Mouse (Mus musculus): ENCODE measurements around the gene Tnfrsf18. TPM values are rescaled to one million over a fixed set of nuclear protein-coding genes. Genes with fewer than 3 reads are reported as not detected.

The Tnfrsf18 gene
- polyA plus RNA-seq, 1 experiment from 2014 or later, result 2.9 TPM

GRCm38 (mm10) chr4:156014436-156014835 lies 11.5 kb upstream of the Tnfrsf18 start:
- no peaks in the 10 kb centered on the region for H3K4me1 ChIP-seq
- no peaks in the 10 kb centered on the region for H3K27me3 ChIP-seq
- H3K4me3 ChIP-seq, result no peak overlapping the region
- no peak overlapping the region for H3K4me2 ChIP-seq (replicated peaks)
- WGBS, result 78% methylated on average over 2 of the region's 2 CpGs
- no peak for ATAC-seq (ENCODE audit: low FRiP score, low read depth)
- H3K9ac ChIP-seq, result no peak overlapping the region
- no peak overlapping the region for H3K27ac ChIP-seq
- no peaks in the 10 kb centered on the region for H3K9me3 ChIP-seq
- H3K36me3 ChIP-seq, result peaks cover 54% of the 10 kb centered on the region

- ATAC-seq (ENCODE audit: low FRiP score, low read depth), result no peak
- no peak overlapping the region for H3K4me3 ChIP-seq
- H3K4me1 ChIP-seq, result no peaks in the 10 kb centered on the region
- peaks cover 24% of the 10 kb centered on the region for H3K36me3 ChIP-seq
- H3K9me3 ChIP-seq, result no peaks in the 10 kb centered on the region
- no peak overlapping the region for H3K4me2 ChIP-seq (replicated peaks)
- H3K27ac ChIP-seq, result no peak overlapping the region
- H3K27me3 ChIP-seq, result no peaks in the 10 kb centered on the region
- 88% methylated on average over 12 of the region's 12 CpGs for WGBS
- no peak overlapping the region for H3K9ac ChIP-seq
Observed at GRCm38 (mm10) chr4:156019771-156020170, 6.2 kb upstream of the Tnfrsf18 start.

DNA sequence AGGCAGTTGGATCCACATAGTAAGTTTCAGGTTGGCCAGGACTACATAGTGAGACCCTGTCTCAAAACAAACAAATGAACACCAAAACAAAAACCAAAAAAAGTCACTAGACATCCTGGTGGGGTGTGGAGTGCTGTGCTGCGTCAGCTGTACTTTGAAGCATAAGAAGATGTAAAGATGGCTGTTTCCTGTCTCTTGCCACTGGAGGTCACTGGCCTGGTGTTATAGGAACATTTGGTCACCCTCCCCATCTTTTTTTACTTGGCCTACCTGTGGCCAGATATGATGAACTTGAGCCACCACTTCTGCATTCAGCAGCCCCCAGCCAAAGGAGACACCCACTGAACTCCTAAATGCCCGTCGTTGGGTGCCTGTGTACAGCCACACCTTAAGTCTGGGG lies 4.6 kb upstream of the Tnfrsf18 start:
- Histone ChIP-seq H3K4me1 (peaks cover 8% of the 10 kb centered on the region), H3K4me3 (no peak overlapping the region), H3K9me3 (no peaks in the 10 kb centered on the region), H3K27me3 (no peaks in the 10 kb centered on the region), H3K9ac (no peak overlapping the region), H3K27ac (no peak overlapping the region), H3K36me3 (peaks cover 30% of the 10 kb centered on the region), H3K4me2 (replicated peaks) (no peak overlapping the region)
- 72% methylated on average over 3 of the region's 3 CpGs for WGBS
- ATAC-seq (ENCODE audit: low FRiP score, low read depth), result no peak

- 63% methylated on average over 9 of the region's 9 CpGs for WGBS
- no peak overlapping the region for H3K27ac ChIP-seq
- H3K4me3 ChIP-seq, result no peak overlapping the region
- H3K27me3 ChIP-seq, result no peaks in the 10 kb centered on the region
- peaks cover 33% of the 10 kb centered on the region for H3K36me3 ChIP-seq
- no peak overlapping the region for H3K9ac ChIP-seq
- no peak for ATAC-seq (ENCODE audit: low FRiP score, low read depth)
- peaks cover 8% of the 10 kb centered on the region for H3K4me1 ChIP-seq
- no peaks in the 10 kb centered on the region for H3K9me3 ChIP-seq
- H3K4me2 ChIP-seq (replicated peaks), result no peak overlapping the region
Observed at GRCm38 (mm10) chr4:156021942-156022419, 4.0 kb upstream of the Tnfrsf18 start.

DNA sequence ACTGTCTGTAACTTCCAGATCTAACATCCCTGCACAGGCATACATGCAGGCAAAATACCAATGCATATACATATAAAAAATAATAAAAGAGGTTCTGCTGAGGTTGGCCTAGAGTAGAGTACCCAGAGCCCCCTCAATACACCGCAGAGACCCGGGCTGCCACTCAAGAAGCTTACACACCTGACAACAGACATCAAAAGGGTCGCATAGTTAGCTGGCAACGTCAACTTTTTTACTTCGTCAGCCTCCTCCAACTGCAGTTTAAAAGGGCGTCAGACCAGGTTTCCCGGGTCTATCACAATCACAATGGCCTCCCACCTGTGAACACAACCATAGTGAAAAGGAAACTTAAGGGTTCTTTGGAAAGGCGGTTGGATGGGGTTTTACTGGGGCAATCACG lies 2.4 kb upstream of the Tnfrsf18 start:
- ATAC-seq (ENCODE audit: low FRiP score, low read depth), result no peak
- WGBS, result 78% methylated on average over 9 of the region's 9 CpGs

GRCm38 (mm10) chr4:156024184-156024583 lies 1.8 kb upstream of the Tnfrsf18 start:
- Histone ChIP-seq H3K9ac (no peak overlapping the region), H3K4me1 (peaks cover 8% of the 10 kb centered on the region), H3K27ac (no peak overlapping the region), H3K4me2 (replicated peaks) (no peak overlapping the region), H3K36me3 (peaks cover 52% of the 10 kb centered on the region), H3K9me3 (no peaks in the 10 kb centered on the region), H3K27me3 (no peaks in the 10 kb centered on the region), H3K4me3 (no peak overlapping the region)
- ATAC-seq (ENCODE audit: low FRiP score, low read depth), result no peak
- WGBS, result 87% methylated on average over 7 of the region's 7 CpGs

More for the DNA sequence above, 2.4 kb upstream of the Tnfrsf18 start:
- H3K9ac ChIP-seq, result no peak overlapping the region
- peaks cover 8% of the 10 kb centered on the region for H3K4me1 ChIP-seq
- no peaks in the 10 kb centered on the region for H3K27me3 ChIP-seq
- H3K4me3 ChIP-seq, result no peak overlapping the region
- no peak overlapping the region for H3K4me2 ChIP-seq (replicated peaks)
- peaks cover 48% of the 10 kb centered on the region for H3K36me3 ChIP-seq
- H3K9me3 ChIP-seq, result no peaks in the 10 kb centered on the region
- H3K27ac ChIP-seq, result no peak overlapping the region

DNA sequence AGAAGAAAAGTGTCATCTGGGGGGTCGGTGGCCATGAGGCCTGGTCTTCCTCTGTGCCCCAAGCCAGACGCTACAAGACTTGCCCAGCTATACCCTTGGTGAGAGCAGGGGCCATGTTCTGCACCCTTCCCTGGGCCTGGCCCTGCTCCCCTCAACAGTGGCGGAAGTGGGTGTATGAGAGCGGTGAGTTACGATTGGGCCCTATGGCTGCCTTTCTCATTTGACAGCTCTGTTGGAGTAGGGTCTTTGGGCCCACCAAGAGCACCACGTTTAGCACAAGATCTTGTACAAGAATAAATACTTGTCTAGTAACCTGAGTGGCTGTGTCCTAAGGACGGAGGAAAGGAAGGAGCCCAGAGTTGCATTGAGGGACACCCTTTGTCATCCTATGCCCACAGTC lies 2.6 kb downstream of the Tnfrsf18 start:
- Histone ChIP-seq H3K4me2 (replicated peaks) (no peak overlapping the region), H3K27me3 (no peaks in the 10 kb centered on the region; the same call in 1 of the 2 replicates), H3K27ac (no peak overlapping the region), H3K9me3 (no peaks in the 10 kb centered on the region), H3K9ac (no peak overlapping the region), H3K36me3 (peaks cover 37% of the 10 kb centered on the region), H3K4me1 (peaks cover 33% of the 10 kb centered on the region), H3K4me3 (no peak overlapping the region)
- no peak for ATAC-seq (ENCODE audit: low FRiP score, low read depth)
- 90% methylated on average over 7 of the region's 7 CpGs for WGBS

DNA sequence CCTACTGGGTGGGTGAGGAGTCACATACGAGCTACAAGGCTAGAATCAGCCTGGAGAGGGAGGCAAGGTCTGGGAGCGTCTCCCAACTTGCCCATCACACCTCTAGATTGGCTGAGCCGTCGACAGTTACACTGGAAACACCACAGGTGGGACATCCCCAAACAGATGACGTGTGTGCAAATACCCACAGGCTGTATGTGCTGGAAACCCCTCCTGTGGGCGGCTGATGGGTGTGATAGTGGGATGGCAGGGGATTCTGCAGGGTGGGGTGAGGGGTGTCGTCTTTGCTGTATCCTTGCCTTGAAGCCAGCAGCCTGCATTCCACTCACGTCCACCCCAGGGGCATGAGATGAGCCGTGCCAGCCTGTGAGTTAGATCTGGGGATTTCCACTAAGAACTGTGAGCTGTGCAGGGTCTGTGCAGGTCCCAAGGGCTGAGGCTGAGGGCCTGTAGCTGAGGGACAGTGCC lies 4.7 kb downstream of the Tnfrsf18 start:
- H3K4me3 ChIP-seq, result peak overlapping the region; percentile 58
- peaks cover 19% of the 10 kb centered on the region for H3K27me3 ChIP-seq
- H3K9ac ChIP-seq, result peak overlapping the region; percentile 71
- no peaks in the 10 kb centered on the region for H3K9me3 ChIP-seq
- WGBS, result 57% methylated on average over 9 of the region's 9 CpGs
- peak overlapping the region; percentile 95; the same call in 1 of the 2 replicates for H3K27ac ChIP-seq
- H3K4me2 ChIP-seq (replicated peaks), result peak overlapping the region; percentile 80
- H3K4me1 ChIP-seq, result peaks cover 36% of the 10 kb centered on the region
- H3K36me3 ChIP-seq, result peaks cover 34% of the 10 kb centered on the region
- ATAC-seq (ENCODE audit: low FRiP score, low read depth), result no peak

DNA sequence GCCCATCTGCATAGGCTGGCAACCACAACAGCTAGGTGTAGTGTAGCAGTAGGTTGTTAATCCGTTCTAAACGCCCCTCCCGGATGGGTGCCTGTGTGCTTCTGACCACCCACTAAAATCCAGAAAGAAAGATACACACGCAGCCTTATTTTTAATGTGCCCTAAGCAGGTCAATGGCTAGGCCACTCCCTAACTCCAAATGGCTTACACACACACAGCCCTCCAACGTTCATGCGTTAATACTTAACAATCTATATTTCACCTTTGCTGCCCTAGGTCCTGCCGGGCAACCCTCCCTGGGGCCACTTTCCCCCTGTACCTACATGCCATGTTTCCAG lies 5.3 kb downstream of the Tnfrsf18 start:
- no peaks in the 10 kb centered on the region for H3K9me3 ChIP-seq
- peaks cover 31% of the 10 kb centered on the region for H3K4me1 ChIP-seq
- peak overlapping the region; percentile 58 for H3K4me3 ChIP-seq
- peak overlapping the region; percentile 80 for H3K4me2 ChIP-seq (replicated peaks)
- H3K9ac ChIP-seq, result peak overlapping the region; percentile 71
- peaks cover 25% of the 10 kb centered on the region for H3K27me3 ChIP-seq
- peaks cover 30% of the 10 kb centered on the region for H3K36me3 ChIP-seq
- WGBS, result 4% methylated on average over 7 of the region's 7 CpGs
- ATAC-seq (ENCODE audit: low FRiP score, low read depth), result peak; percentile 34; the same call in 1 of the 2 replicates
- H3K27ac ChIP-seq, result peak overlapping the region; percentile 95

DNA sequence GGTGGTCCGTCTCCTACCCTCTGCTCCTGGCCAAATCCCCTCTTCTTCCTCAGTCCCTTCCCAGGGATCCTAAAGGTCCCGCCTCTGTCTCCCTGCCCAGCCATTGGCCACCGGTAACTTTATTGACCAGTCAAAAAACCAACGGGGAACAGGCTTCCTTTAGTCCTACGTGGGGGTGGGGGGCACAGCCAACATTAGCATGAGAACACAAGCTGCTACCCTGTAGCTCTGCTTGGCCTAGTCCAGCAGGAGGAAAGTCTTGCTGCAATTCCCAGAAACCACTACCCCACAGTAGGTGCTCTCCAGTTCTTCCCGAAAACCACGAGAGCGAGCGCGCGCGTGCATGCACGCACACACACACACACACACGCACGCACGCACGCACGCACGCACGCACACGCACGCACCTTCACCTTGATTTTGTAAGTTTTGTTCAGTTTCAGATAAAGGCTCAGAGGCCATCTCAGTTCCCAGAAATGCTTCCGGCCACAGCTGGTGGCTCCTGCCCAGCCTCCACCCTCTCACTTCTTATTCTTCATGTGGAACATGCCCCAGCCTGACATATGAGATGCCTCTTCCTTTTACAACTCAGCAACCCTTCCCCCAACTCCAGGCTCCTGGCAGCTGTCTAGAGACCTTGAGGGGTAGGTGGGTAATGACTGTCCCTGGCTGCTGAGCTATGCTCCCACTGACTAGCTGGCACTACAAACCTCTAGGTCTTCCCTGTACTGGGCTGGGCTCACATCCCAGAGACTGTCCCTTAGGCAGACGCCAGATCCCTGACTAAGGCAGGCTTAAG lies 5.8 kb downstream of the Tnfrsf18 start:
- peak overlapping the region; percentile 58 for H3K4me3 ChIP-seq
- peak overlapping the region; percentile 95 for H3K27ac ChIP-seq
- 1% methylated on average over 24 of the region's 24 CpGs for WGBS
- H3K4me2 ChIP-seq (replicated peaks), result peak overlapping the region; percentile 80
- peak overlapping the region; percentile 71 for H3K9ac ChIP-seq
- ATAC-seq (ENCODE audit: low FRiP score, low read depth), result peak; percentile 92
- H3K36me3 ChIP-seq, result peaks cover 25% of the 10 kb centered on the region
- no peaks in the 10 kb centered on the region for H3K9me3 ChIP-seq
- H3K4me1 ChIP-seq, result peaks cover 29% of the 10 kb centered on the region
- peaks cover 30% of the 10 kb centered on the region for H3K27me3 ChIP-seq

GRCm38 (mm10) chr4:156032856-156033255 lies 6.9 kb downstream of the Tnfrsf18 start:
- WGBS, result 81% methylated on average over 4 of the region's 4 CpGs
- Histone ChIP-seq H3K9ac (no peak overlapping the region), H3K27ac (peak overlapping the region; percentile 95; the same call in 1 of the 2 replicates), H3K9me3 (no peaks in the 10 kb centered on the region), H3K4me3 (no peak overlapping the region), H3K4me2 (replicated peaks) (peak overlapping the region; percentile 80), H3K4me1 (peaks cover 29% of the 10 kb centered on the region), H3K36me3 (peaks cover 15% of the 10 kb centered on the region), H3K27me3 (peaks cover 30% of the 10 kb centered on the region)
- ATAC-seq (ENCODE audit: low FRiP score, low read depth), result no peak

GRCm38 (mm10) chr4:156033476-156034119 lies 7.6 kb downstream of the Tnfrsf18 start:
- Histone ChIP-seq H3K9ac (no peak overlapping the region), H3K4me3 (no peak overlapping the region), H3K27me3 (peaks cover 30% of the 10 kb centered on the region), H3K36me3 (peaks cover 8% of the 10 kb centered on the region), H3K9me3 (no peaks in the 10 kb centered on the region), H3K4me2 (replicated peaks) (no peak overlapping the region), H3K4me1 (peaks cover 29% of the 10 kb centered on the region), H3K27ac (no peak overlapping the region)
- 44% methylated on average over 6 of the region's 6 CpGs for WGBS
- no peak for ATAC-seq (ENCODE audit: low FRiP score, low read depth)

Data from limb, embryonic 13.5 days (tissue).